Mouse (Mus musculus): ENCODE data around the gene Usp33.

Usp33 gene

DNA sequence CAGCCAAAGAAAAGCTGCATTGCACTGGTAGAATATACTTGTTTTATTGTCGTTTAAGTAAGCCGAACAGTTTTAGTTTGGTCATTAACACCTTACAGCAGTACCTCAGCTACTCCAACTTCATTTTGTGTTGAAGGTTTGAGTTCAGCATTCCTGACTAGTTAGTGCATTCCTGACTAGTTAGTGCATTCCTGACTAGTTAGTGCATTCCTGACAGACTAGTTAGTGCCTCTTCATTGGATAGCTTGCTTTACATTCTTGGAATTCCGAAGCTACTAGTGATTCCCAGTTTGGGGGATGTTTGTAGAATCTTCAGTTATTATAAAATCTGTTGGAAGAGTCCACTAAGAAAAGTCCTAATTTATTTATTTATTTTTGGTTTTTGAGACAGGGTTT lies 56.4 kb downstream of the Usp33 start:
- DNase-seq, result no peak

- DNase-seq, result no peak
Measured at GRCm38 (mm10) chr3:152403827-152404226, 57.5 kb downstream of the Usp33 start.

GRCm38 (mm10) chr3:152405420-152405819 lies 59.1 kb downstream of the Usp33 start:
- DNase-seq, result peak; percentile 21

DNA sequence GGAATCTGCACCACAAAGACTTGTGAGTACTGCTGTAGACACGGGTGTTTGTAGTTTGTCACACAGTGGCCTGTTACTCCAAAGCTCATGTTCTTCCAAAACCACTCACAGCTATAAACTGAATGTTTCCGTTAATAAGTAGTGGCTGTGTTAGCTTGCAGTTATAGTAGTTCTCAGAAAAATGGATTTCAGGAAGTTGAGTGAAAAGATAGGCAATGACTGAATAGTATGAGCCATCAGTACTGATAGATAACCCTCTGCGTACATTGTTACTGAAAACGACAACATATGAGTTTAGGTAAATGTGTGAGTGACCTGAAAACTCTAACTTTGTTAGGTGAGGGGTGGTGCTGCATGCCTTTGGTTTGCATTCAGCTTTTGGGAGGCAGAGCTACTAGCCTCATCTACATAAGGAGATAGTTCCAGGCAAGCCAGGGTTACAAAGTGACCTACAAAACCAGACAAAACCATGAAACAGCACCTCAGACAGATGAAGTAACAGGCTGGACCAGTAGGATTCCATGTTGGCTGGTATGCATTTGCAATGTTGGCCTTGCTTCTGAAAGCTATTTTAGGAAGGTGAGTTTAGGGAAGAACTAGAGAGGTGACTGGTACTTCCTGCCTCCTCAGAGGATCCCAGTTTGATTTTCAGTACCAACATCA lies 59.8 kb downstream of the Usp33 start:
- no peak for DNase-seq

DNA sequence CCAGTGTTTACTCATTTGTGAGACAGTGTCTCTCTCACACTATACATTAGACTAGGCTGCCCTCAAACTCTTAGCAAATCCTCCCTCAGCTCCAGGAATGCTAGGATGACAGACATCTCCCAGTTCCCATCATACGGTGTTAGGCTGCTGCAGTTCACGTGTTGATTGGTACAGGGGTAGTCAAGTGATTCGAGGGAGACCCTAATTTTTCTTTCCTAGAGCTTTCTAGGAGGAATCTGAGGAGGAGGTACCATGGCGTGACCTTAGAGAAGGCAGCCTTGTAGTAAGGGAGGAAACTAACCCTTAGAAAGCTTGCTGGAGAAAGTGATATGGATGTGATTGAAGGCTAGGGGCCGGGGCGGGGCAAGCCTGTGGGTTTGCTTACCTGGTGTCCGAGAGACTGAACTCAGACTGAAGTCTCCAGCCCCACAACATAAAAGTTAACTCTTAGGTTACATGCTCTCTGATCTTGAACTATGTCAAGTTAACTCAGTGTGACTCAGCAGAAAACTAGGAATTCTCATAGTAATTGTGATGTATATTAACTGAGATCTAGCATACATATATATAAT lies 64.8 kb downstream of the Usp33 start:
- no peak for DNase-seq

GRCm38 (mm10) chr3:152412362-152412761 lies 66.1 kb downstream of the Usp33 start:
- no peak for DNase-seq

GRCm38 (mm10) chr3:152428925-152429324 lies 82.6 kb downstream of the Usp33 start:
- DNase-seq, result peak; percentile 38

DNA sequence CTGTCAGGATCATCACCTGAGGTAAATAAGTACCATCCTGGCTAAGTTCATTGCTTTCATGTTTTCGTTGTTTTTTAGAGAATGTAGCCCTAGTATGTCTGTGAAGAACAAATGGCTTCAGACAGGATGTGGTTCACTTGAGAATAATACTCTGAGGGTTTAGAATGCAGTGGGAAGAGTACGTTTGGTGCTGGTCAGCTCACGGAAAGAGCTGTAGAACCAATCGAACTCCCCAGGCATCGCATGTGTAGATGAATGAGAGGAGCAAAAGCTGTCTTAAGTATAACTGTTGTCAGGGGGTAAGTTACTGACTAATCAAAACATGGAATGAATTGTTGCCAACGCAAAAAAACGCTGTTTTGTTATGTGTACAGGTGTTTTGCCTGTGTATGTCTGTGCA lies 86.4 kb downstream of the Usp33 start:
- DNase-seq, result no peak

DNA sequence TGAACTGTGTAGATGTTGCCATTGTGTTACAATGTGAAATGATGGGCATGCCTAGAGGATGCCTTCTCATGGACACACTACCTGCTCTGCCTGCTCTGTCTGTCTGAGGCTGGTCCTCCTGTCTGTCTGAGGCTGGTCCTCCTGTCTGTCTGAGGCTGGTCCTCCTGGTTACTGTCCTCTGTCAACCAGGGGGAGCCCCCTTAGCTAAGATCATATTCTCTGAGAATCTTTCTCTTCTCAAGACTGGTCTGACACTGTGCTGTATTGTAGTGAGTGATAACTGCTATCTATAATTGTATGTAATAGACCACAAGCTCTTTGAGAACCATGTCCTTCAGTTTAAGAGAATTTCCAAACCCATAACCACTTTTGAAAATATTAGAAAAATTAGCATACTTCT lies 89.3 kb downstream of the Usp33 start:
- DNase-seq, result no peak

DNA sequence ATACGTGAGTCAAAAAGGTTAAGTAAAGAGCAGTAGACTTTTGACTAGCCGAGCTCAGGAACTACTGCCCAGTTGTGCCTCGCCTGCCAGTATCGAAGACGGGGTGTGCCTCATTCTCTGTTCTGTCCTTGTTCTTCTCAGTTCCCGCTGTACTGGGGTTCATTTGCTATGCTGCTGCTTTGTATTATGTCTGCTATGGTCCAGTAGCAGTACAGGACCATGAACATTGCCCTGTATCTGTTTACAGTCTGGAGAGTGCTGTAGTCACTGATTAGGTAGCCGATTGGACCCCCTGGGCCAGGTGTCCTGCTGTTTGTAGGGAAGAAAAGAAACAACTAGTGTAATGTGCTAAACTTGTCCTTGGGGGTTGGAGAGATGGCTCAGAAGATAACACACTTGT lies 91.8 kb downstream of the Usp33 start:
- no peak for DNase-seq

GRCm38 (mm10) chr3:152442795-152443194 lies 96.5 kb downstream of the Usp33 start:
- no peak for DNase-seq
